Mouse (Mus musculus): ENCODE data around the gene Tbx1. TPM values are rescaled to one million over a fixed set of nuclear protein-coding genes. Genes with fewer than 3 reads are reported as not detected.
A peak's percentile ranks its signal among the peaks of the same experiment; 100 is the strongest.

The Tbx1 gene
- polyA plus RNA-seq, 1 experiment = not detected

GRCm38 (mm10) chr16:18625791-18626311, 35.4 kb upstream of the Tbx1 start:
- 18% methylated on average over 26 of the region's 26 CpGs for WGBS
- H3K4me1 ChIP-seq (ENCODE audit: control insufficient read depth, insufficient read depth, low read length) = peaks cover 3% of the 10 kb centered on the region; the same call in 1 of the 2 replicates
- peak overlapping the region; percentile 8 for H3K4me3 ChIP-seq (replicated peaks; ENCODE audit: control insufficient read depth, low read depth, low read length)
- H3K27ac ChIP-seq (ENCODE audit: control insufficient read depth, insufficient read depth, low read depth, low read length, poor library complexity) = no peak overlapping the region
- TF ChIP-seq CTCF (IDR thresholded peaks at IDR 0.05; ENCODE audit: control insufficient read depth, insufficient read depth, low read length) (no peak), POLR2A (IDR thresholded peaks at IDR 0.05; ENCODE audit: borderline replicate concordance, control insufficient read depth, low read depth, low read length) (no peak)

GRCm38 (mm10) chr16:18625097-18625496, 34.6 kb upstream of the Tbx1 start:
- WGBS = 48% methylated on average over 14 of the region's 14 CpGs
- peaks cover 3% of the 10 kb centered on the region; the same call in 1 of the 2 replicates for H3K4me1 ChIP-seq (ENCODE audit: control insufficient read depth, insufficient read depth, low read length)
- no peak overlapping the region; the same call in 1 of the 2 replicates for H3K27ac ChIP-seq (ENCODE audit: control insufficient read depth, insufficient read depth, low read depth, low read length, poor library complexity)
- TF ChIP-seq POLR2A (IDR thresholded peaks at IDR 0.05; ENCODE audit: borderline replicate concordance, control insufficient read depth, low read depth, low read length) = no peak
- TF ChIP-seq CTCF (IDR thresholded peaks at IDR 0.05; ENCODE audit: control insufficient read depth, insufficient read depth, low read length) = no peak
- H3K4me3 ChIP-seq (replicated peaks; ENCODE audit: control insufficient read depth, low read depth, low read length) = no peak overlapping the region

GRCm38 (mm10) chr16:18624641-18625040, 34.2 kb upstream of the Tbx1 start:
- Histone ChIP-seq H3K4me3 (replicated peaks; ENCODE audit: control insufficient read depth, low read depth, low read length) (no peak overlapping the region), H3K4me1 (ENCODE audit: control insufficient read depth, insufficient read depth, low read length) (peaks cover 3% of the 10 kb centered on the region; the same call in 1 of the 2 replicates), H3K27ac (ENCODE audit: control insufficient read depth, insufficient read depth, low read depth, low read length, poor library complexity) (no peak overlapping the region; the same call in 1 of the 2 replicates)
- 0 out of 2 replicates have a peak, but pooled peaks have one; percentile 12 for TF ChIP-seq POLR2A (IDR thresholded peaks at IDR 0.05; ENCODE audit: borderline replicate concordance, control insufficient read depth, low read depth, low read length)
- no peak for TF ChIP-seq CTCF (IDR thresholded peaks at IDR 0.05; ENCODE audit: control insufficient read depth, insufficient read depth, low read length)
- WGBS = 31% methylated on average over 15 of the region's 15 CpGs

- H3K27ac ChIP-seq (ENCODE audit: control insufficient read depth, insufficient read depth, low read depth, low read length, poor library complexity) = no peak overlapping the region
- H3K4me1 ChIP-seq (ENCODE audit: control insufficient read depth, insufficient read depth, low read length) = peaks cover 3% of the 10 kb centered on the region; the same call in 1 of the 2 replicates
- H3K4me3 ChIP-seq (replicated peaks; ENCODE audit: control insufficient read depth, low read depth, low read length) = no peak overlapping the region
- WGBS = 47% methylated on average over 15 of the region's 15 CpGs
- TF ChIP-seq POLR2A (IDR thresholded peaks at IDR 0.05; ENCODE audit: borderline replicate concordance, control insufficient read depth, low read depth, low read length) (no peak), CTCF (IDR thresholded peaks at IDR 0.05; ENCODE audit: control insufficient read depth, insufficient read depth, low read length) (no peak)
These were observed 33.5 kb upstream of the Tbx1 start for GRCm38 (mm10) chr16:18623751-18624540.

GRCm38 (mm10) chr16:18622916-18623750, 32.7 kb upstream of the Tbx1 start:
- 36% methylated on average over 29 of the region's 29 CpGs for WGBS
- H3K27ac ChIP-seq (ENCODE audit: control insufficient read depth, insufficient read depth, low read depth, low read length, poor library complexity) = no peak overlapping the region
- H3K4me3 ChIP-seq (replicated peaks; ENCODE audit: control insufficient read depth, low read depth, low read length) = no peak overlapping the region
- H3K4me1 ChIP-seq (ENCODE audit: control insufficient read depth, insufficient read depth, low read length) = peaks cover 3% of the 10 kb centered on the region; the same call in 1 of the 2 replicates
- TF ChIP-seq CTCF (IDR thresholded peaks at IDR 0.05; ENCODE audit: control insufficient read depth, insufficient read depth, low read length) = no peak

GRCm38 (mm10) chr16:18622019-18622418, 31.5 kb upstream of the Tbx1 start, which contains the start of gene Gp1bb:
Gene Gp1bb (minus strand): TSS chr16:18622403.
- TF ChIP-seq CTCF (IDR thresholded peaks at IDR 0.05; ENCODE audit: control insufficient read depth, insufficient read depth, low read length) (no peak), POLR2A (IDR thresholded peaks at IDR 0.05; ENCODE audit: borderline replicate concordance, control insufficient read depth, low read depth, low read length) (no peak)
- H3K27ac ChIP-seq (ENCODE audit: control insufficient read depth, insufficient read depth, low read depth, low read length, poor library complexity) = peak within 1 kb of the TSS; percentile 13
- no peak within 1 kb of the TSS for H3K4me3 ChIP-seq (replicated peaks; ENCODE audit: control insufficient read depth, low read depth, low read length)
- H3K4me1 ChIP-seq (ENCODE audit: control insufficient read depth, insufficient read depth, low read length) = peaks cover 5% of the 10 kb centered on the region
- whole genome bisulfite sequencing = 9% methylated on average over 17 of the region's 17 CpGs

- no peak overlapping the region for H3K4me3 ChIP-seq (replicated peaks; ENCODE audit: control insufficient read depth, low read depth, low read length)
- 4% methylated on average over 38 of the region's 38 CpGs for WGBS
- TF ChIP-seq CTCF (IDR thresholded peaks at IDR 0.05; ENCODE audit: control insufficient read depth, insufficient read depth, low read length) (no peak), POLR2A (IDR thresholded peaks at IDR 0.05; ENCODE audit: borderline replicate concordance, control insufficient read depth, low read depth, low read length) (no peak)
- peaks cover 3% of the 10 kb centered on the region for H3K4me1 ChIP-seq (ENCODE audit: control insufficient read depth, insufficient read depth, low read length)
- peak overlapping the region; percentile 13 for H3K27ac ChIP-seq (ENCODE audit: control insufficient read depth, insufficient read depth, low read depth, low read length, poor library complexity)
These were observed 31.0 kb upstream of the Tbx1 start for GRCm38 (mm10) chr16:18621362-18622001.

All from bone marrow, adult 2 months (tissue).